Mouse (Mus musculus): ENCODE results near the gene Ehf.

Ehf gene

GRCm38 (mm10) chr2:103303132-103303531 lies at the start of gene Ehf:
Gene Ehf, minus strand, starts transcription at chr2:103303278.
- DNase-seq, result no peak

GRCm38 (mm10) chr2:103347417-103347891 lies 44.4 kb upstream of the Ehf start:
- peak; percentile 67 for DNase-seq

- no peak for DNase-seq
These were observed 43.7 kb upstream of the Ehf start for GRCm38 (mm10) chr2:103346751-103347289.

GRCm38 (mm10) chr2:103343611-103344010 lies 40.5 kb upstream of the Ehf start:
- peak; percentile 14 for DNase-seq

- DNase-seq, result no peak
These were observed 39.0 kb upstream of the Ehf start for GRCm38 (mm10) chr2:103342123-103342522.

GRCm38 (mm10) chr2:103341375-103341971 lies 38.4 kb upstream of the Ehf start:
- no peak for DNase-seq

GRCm38 (mm10) chr2:103338706-103339105 lies 35.6 kb upstream of the Ehf start:
- no peak for DNase-seq

GRCm38 (mm10) chr2:103337370-103337769 lies 34.3 kb upstream of the Ehf start:
- DNase-seq, result no peak

GRCm38 (mm10) chr2:103336621-103337020 lies 33.5 kb upstream of the Ehf start:
- DNase-seq, result no peak

GRCm38 (mm10) chr2:103336000-103336399 lies 32.9 kb upstream of the Ehf start:
- DNase-seq, result no peak

- DNase-seq, result no peak
These were observed 28.7 kb upstream of the Ehf start for GRCm38 (mm10) chr2:103331666-103332191.

- no peak for DNase-seq
These were observed 25.7 kb upstream of the Ehf start for GRCm38 (mm10) chr2:103328731-103329130.

- no peak for DNase-seq
These were observed 22.4 kb upstream of the Ehf start for GRCm38 (mm10) chr2:103325301-103326048.

GRCm38 (mm10) chr2:103324320-103324719 lies 21.2 kb upstream of the Ehf start:
- no peak for DNase-seq

GRCm38 (mm10) chr2:103322171-103322570 lies 19.1 kb upstream of the Ehf start:
- no peak for DNase-seq

- DNase-seq, result no peak
These were observed 18.6 kb upstream of the Ehf start for GRCm38 (mm10) chr2:103321638-103322037.

- no peak for DNase-seq
These were observed 10.9 kb upstream of the Ehf start for GRCm38 (mm10) chr2:103314002-103314401.

- DNase-seq, result no peak
These were observed 9.6 kb upstream of the Ehf start for GRCm38 (mm10) chr2:103312640-103313039.

- DNase-seq, result no peak
These were observed 7.6 kb upstream of the Ehf start for GRCm38 (mm10) chr2:103310663-103311062.

GRCm38 (mm10) chr2:103306686-103307085 lies 3.6 kb upstream of the Ehf start:
- no peak for DNase-seq

GRCm38 (mm10) chr2:103302669-103303068 lies 409 bp downstream of the Ehf start:
- DNase-seq, result no peak

GRCm38 (mm10) chr2:103298711-103299463 lies 4.2 kb downstream of the Ehf start:
- DNase-seq, result no peak

- peak; percentile 39 for DNase-seq
These were observed 8.6 kb downstream of the Ehf start for GRCm38 (mm10) chr2:103294526-103294925.

Data from kidney, postnatal 10 days (tissue).